Mouse (Mus musculus) T-cell, adult 2 months (primary cell): ENCODE results near the gene Gm21820.
"Not testable (repeated sequence)": the region's sequence is repeated elsewhere in the genome, so short reads cannot be mapped to it uniquely, and the experiment has no call there.

Experiments used
- DNase-seq: peaks from one replicate; pipeline ENCODE4 v3.0.0; 2022; ENCODE audit warnings: low spot score

Gene Gm21820

GRCm38 (mm10) chrY:5249341-5249740, at the start of gene Gm21820:
Gene Gm21820 (minus strand): TSS chrY:5249441.
- DNase-seq, result not testable (repeated sequence)
